Mouse (Mus musculus) brain, embryonic 14.5 days (tissue): Measurements from ENCODE around the gene Olfr543.

Experiments
- CTCF ChIP-seq: fragments of 200-500 bp; IDR thresholded peaks from 2 replicates; pipeline ENCODE4 v1.5.1; 2012; ENCODE audit warnings: inconsistent platforms, mild to moderate bottlenecking, moderate library complexity, borderline replicate concordance; ENCODE audit not compliant: insufficient read depth, insufficient read length; ENCODE audit errors: extremely low read depth
- POLR2A ChIP-seq: fragments of 200-500 bp; IDR thresholded peaks from 2 replicates; pipeline ENCODE4 v1.6.1; 2012; ENCODE audit warnings: mild to moderate bottlenecking, inconsistent platforms, borderline replicate concordance; ENCODE audit not compliant: poor library complexity, insufficient read depth, insufficient read length, severe bottlenecking; ENCODE audit errors: extremely low read depth

- TF ChIP-seq CTCF, result no peak
- TF ChIP-seq POLR2A, result no peak
These were observed 37.2 kb downstream of the Olfr543 start for GRCm38 (mm10) chr7:102444301-102444700.
